Mouse (Mus musculus) adrenal gland, postnatal 36 days (tissue): ENCODE results near the gene Aqp9. TPM values are rescaled to one million over a fixed set of nuclear protein-coding genes. Genes with fewer than 3 reads are reported as not detected.

Experiments used
- DNase-seq, 2 experiments: peaks; one replicate each; pipeline ENCODE4 v3.0.0; 2021; ENCODE audit warnings: mixed read lengths in 1 of 2
- total RNA-seq, 2 experiments: library from RNA; stranded (reverse); gene quantifications; 2 replicates each; pipeline ENCODE4 v1.2.3; 2021

The Aqp9 gene
- total RNA-seq, 2 experiments from 2014 or later, result 0.26 to 0.49 TPM

DNA sequence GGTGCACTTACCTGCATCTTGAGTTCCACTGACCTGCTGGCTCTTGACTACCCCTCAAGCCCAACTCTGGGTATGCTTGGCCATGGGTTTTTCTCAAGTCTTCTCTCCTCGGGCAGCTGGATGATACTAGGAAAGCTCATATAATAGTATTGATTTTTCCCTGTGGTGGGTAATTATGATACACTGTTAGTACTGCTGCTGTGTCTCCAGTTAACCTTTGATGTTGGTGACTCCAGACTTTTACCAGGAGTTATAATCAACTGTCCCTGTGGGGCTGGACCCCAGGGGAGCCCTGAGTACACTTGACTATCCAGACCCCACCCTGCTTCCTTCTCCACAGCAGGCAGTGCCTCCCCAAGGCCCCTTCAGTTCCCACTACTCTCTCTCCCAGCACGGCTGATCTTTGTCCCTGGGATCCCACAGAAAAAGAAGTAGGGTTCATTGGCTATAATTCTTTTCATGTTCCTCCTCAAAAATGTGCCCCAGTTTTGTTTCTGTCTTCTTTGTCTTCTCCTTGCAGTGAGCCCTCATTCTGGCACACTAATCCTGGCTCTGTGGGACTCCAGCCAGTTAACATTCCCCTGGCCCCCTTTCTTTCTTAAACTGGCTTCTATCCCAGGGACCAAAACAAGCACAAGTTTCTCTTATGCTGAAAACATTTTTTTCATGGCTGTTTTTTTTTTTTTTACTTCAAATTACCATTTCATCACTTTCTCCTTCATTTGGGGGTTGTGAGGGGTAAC is 838 bp downstream of the Aqp9 start:
- no peak for DNase-seq

DNA sequence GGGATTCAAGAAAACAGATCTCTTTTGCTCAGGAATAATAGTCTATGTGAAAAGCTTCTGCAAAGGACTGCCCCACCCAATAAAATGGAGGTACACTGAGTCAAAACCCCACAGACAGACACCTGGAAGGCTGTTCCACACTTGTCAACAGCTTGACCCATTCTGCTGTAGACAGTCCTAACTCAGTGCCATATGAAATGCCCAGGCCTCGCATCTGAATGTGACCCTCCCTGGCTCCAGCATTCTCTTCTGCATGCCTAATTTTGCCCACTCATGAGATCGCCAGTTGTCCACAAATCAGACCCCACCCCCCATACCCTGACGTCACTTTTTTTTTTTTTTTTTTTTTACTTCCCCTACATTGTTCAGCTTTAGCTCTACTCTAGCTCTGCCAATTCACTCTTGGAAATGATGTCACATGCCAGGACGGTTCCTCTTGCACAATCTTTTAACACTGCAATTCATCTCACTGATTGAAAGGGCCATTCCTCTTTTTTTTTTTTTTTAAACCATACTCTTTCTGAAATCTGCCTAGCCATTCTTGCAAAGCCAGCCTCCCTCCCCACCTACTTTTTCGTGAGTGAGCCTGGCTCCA is 1.5 kb downstream of the Aqp9 start:
- peak in 1 of 2 experiments; percentile 26 for DNase-seq

DNA sequence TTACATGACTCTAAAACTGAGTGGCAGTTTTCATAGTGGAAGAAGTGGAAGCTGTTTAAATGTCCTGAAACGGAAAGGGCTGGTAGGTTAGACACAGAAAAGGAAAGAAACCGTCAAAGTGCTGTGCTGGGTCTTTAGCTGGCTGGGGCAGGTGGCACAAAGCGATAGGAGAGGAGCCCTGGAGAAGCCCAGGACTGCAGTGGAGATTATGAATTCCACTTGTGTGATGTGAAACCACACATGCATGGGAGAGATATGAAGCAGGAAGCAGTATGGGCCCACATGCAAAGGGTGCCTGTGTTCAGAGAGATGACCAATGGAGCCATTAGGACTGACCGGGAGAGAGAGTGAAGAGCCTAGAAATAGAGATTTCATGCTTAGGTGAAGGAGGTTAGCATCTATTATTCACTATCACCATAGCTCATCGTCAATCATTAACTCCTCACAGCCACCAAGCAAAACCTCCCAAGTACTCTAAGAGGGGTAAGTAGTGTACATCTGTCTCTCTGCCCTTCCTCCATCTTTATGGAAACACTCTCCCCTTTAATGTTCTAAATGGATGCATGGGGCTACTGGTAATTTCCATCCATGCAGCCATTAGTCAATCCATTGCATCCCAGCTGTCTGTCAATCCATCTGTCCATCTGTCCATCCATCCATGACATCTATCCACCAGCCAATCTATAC is 2.3 kb downstream of the Aqp9 start:
- DNase-seq, result no peak

DNA sequence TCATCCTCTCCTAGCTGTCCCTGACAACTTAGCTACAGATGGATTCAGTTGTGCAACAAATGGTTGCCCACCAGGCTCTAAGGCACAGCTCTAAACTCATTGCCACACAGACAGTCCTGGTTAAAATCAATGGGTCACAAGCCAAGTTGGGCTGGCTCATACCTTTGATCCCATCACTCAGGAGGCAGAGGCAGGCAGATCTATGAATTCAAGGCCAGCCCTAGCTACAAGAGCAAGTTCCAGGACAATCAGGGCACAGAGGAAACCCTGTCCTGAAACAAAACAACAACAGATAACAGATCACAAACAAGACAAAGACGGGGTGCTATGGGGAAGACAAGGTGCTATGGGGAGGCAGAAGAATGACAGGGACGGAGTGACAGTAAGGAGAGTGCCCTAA is 3.0 kb downstream of the Aqp9 start:
- DNase-seq, result no peak

DNA sequence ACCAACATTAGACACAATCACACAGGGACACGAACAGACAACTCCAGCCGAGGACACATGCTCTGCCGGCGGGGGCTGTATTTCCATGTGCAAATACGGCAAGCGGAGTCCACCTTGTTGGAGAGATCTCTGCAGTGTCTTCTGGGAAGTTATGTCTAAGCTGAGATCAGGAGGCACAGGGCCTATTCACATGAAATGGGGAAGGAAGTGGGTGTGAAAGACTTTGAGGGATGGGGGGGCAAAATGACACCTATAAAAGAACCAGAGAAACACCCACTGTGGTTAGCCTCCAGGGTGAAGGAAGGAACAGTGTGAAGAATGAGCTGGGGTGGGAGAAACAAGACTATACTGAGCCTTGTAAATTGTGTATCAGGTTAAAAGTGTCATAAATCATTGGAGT is 3.4 kb downstream of the Aqp9 start:
- no peak for DNase-seq

DNA sequence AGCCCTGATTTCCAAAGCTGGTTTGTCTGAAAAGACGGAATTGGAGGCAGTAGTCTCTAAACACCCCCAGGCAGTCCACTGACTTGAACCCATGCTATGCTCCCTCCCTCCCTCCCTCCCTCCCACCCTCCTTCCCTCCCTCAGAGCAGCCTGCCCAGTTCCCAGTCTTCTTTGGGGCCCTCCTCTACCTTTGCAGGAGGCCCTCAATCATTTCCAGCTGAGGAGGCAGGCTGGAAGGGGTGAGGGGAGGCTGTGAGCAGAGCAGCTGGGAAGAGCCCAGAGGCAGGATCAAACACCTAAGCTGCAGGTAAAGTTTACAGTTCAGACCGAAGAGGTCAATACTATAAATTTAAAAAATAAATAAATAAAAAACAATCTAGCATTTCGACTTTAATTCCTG is 4.1 kb downstream of the Aqp9 start:
- DNase-seq, result no peak

DNA sequence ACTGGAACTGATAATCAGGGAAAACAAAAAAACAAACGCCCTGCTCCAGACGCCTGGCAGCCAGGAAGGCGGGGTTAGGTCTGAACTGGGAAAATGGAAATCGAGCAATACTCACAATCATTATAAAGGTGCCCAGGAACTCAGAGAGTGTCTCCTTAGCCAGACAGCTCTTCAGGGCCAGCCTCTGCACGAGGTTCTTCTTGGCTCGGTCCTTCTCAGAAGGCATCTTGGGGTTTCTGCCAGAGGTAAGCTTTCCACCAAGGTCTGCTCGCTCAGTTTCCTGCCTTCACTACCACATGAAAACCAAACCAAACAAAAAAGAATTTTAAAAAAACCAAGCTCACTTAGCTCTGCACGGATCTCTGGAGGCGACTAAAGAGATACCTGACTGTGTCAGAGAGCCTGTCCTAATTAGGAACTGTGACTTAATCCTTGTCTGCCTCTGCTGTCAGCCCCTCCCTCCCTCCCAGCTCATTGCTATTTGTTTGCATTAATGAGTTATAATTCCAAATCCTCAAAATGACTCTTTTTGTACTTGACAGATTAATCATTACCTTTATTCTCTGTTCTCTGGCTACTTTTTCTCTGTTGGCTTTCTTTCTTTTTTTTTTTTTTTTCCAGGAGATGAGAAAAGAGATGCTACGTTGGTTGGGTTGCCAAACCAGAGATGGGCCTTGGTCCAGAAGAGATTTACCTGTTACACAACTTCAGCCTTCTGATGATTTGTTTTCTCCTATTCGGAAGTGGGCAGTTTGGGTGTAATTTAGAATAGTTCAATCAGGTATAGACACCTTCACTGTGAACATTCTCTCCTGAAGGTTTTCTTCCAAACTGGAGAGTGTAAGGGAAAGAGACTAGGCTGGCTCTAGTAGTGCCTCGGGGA is 5.4 kb downstream of the Aqp9 start:
- no peak for DNase-seq

DNA sequence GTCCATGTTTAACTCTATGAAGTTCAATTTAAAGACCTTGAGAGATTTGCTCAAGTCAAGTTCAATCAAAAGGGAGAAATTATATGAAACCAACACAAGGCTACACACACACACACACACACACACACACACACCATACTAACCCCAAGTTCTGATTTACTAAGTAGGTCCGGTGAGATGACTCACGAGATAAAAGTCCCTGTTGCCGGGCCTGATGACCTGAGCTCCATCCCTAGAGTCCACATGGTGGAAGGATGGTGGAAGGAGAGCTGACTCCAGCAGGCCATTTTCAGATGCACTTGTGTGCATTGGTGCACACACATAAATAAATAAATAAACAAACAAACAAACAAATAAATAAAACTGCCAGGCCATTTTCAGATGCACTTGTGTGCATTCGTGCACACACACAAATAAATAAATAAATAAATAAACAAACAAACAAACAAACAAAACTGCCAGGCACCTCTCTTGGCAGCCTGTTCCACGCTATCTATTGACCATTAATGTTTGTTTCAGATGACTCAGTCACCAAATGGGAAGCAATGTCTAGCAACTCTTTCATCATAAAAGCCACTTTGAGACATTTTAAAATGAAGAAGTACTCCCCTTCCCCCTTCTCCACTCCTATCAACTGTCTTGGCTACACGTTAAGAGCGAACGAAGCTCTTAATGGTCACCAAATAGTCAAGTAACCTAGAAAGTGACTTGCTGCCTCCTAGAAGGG is 6.2 kb downstream of the Aqp9 start:
- no peak for DNase-seq

DNA sequence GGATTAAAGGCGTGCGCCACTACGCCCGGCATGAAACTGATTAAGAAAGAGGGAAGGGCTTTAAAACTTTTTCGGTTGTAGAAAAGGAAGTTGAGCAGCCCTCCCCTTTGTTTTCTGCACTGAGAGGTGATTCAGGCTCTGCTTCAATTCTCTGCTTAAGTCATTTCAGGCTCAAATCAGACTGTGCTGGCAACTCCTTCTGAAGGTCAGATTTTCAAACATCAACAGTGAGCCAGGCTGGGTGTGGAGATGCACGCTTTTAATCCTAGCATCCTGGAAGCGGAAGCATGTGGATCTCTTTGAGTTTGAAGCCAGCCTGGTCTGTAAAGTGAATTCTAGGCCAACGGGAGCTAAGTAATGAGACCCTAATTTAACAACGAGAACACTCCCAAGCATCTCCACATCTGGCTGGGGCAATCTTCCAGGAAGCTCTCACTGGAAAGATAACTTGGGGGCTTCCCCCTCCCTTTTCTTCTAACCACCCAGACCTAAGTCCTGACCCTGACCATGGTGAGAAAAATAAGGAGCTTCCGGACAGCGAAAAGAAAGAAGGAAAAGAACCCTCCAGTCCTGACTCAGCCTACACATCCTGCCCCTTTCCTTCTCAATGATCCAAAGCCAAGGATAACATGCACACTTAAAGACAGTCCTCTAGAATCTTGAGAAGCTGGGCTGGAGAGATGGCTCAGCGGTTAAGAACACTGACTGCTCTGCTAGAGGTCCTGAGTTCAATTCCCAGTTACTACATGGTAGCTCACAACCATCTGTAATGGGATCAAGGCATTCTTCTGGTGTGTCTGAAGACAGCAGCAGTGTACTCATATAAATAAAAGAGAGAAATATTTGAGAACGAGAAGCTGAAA is 7.4 kb downstream of the Aqp9 start:
- no peak for DNase-seq

DNA sequence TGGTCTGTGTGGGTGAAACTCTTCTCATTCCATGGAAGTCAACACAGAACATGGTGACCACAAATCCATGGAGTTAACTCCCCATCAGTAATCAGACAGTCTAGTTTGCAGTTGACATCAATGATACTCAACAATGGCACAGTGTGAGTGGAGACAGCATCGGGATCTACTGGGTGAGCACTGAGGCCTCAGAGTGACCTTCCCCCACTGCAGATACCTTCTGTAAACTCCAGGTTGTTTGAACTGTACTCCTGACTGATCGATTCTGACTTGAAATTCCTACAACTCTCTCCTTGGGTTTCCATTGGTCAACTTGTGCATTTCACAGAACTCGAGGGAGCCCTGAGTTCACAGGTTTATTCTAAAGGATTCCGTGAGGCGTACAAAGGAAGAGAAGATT is 8.8 kb downstream of the Aqp9 start:
- DNase-seq, result no peak

DNA sequence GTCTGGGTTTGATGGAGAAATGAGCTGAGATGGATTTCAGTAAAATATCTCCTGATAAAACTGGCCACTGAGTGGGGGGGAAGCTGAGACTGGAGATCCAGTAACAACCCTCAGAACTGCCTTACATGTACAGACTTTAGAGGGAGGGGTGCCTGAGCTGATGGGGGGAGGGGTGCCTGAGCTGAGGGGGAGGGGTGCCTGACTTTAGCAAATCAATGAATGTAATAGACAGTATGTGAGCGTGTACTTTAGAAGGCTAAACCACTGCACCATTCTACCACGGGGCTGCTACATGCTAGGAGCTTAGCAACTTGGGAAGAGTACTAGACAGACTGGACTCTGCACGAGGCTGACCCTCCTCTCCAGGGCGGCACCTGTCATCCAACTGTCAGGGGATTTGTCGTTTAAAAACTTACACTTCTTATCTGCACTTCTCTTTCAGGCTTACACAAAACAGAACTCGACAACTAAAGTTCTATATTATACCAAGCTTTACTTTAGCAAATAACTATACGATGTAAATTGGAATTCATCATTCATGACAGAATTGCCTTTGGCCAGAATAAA is 9.3 kb downstream of the Aqp9 start:
- no peak for DNase-seq

DNA sequence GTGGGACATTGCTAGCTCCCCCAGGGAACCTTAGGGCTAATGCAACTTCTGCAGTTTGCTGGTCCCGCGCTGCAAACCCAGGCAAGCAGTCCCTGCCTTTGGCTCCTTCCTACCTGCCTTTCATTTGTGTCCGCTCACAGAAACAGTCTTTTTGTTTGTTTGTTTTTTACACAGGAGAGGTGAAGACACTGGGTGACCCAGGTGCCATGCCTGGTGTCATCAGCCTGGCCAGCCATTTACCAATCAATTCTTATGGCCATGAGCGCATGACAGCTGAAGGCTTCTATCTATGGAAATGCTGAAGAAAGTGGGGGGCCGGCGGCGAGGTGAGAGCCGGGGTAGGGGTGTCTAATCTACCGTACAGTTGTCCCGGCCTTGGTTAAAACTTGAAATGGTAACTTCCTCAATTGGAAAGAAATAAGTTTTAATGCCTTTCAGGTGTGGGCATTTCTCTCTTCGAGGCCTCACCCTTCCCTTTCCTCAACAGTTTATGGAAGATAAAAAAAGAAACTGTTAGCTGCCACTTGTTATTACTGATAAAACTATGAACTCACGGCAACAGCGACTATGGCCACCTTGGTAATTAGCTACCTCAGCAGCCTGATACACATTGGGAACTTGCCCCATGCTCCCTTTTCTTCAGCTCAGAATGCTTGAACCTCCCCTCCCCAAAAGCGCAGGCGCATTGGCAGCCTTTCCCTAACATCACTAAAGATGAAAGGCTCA is 10.4 kb downstream of the Aqp9 start:
- no peak for DNase-seq

DNA sequence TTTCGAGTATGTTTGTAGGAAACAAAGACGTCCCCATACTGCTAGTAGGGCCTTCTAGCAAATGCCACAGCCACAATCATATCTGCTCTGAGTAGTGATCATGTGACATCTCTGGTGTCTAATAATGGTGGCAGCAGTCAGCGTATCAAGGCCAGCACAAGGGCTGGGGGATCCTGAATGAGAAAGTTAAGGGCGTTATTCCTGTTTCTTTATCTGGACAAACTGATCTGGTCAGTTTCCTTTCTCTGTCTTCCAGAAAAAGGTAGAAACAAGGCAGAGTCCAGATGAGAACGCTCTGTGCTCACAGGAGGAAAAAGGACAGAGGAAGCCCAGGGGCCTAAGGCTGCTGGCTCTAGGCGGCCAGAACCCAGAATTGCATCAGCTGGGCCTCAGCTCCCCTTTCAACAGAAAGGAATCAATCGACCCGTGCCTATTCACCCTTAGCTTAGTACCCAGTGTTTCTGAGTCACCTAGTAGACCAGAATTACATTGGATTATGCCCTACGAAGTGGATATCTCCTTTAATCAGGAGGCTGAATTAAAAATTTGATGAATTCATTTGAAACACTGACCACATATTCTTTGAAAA is 11.9 kb downstream of the Aqp9 start:
- DNase-seq, result no peak

DNA sequence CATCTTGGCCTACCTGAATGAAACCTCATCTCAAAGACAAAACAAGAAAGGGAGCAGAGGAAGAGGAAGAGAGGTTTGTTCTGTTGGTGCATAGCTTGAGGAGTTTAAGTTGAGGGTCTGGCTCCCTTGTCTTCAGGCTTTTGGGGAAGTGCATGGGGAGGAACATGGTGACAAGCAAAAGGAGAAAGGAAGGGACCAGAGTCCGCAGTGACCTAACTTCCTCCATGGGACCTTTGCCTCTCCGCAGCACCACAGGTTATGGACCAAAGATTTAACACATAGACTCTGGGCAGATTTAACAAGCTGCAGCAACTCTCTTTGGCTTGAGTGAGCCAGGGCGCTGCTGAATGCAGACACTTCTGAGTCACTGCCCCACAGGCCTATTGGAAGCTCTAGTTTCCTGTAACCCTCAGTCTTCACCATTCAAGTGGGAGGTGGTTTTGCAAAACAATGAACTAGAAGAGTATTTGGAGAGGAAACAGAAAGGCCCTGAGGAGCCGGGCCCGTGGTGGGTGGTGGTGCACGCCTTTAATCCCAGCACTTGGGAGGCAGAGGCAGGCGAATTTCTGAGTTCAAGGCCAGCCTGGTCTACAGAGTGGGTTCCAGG is 13.0 kb downstream of the Aqp9 start:
- no peak for DNase-seq

DNA sequence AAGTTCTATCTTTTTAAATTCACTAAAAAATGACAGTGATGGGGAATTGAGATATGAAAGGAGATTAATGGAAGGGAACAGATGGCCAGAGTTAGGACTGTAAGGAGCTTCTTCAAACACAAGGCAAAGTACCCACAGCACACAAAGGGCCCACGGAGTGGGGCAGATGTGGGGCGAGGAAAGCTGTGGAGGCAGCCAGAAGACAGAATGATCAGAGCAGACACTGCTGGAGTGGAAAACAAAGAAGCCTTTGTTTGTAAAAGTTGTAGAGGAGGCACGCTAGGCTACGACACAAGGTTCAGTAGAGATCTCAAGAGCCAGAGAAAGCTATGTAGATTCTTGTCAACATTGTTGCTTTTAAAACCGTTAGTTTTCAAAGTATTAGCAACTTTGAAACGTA is 17.1 kb downstream of the Aqp9 start:
- no peak for DNase-seq

DNA sequence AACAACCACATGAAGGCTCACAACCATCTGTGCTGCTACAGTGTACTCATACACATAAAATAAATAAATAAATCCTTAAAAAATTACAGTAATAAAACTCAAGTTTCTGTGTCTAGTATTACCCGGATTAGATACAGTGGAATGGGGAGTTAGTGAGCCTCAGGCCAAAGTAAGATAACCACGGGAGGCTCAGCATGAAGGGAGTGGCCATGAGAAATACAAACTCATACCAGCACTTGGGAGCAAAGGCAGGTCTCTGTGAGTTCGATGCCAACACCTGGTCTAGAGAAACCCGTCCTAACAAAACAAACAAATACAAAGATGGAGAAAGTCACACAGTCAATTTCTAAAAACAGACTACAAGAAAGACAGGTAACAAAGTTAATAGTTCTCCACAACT is 18.3 kb downstream of the Aqp9 start:
- no peak for DNase-seq

DNA sequence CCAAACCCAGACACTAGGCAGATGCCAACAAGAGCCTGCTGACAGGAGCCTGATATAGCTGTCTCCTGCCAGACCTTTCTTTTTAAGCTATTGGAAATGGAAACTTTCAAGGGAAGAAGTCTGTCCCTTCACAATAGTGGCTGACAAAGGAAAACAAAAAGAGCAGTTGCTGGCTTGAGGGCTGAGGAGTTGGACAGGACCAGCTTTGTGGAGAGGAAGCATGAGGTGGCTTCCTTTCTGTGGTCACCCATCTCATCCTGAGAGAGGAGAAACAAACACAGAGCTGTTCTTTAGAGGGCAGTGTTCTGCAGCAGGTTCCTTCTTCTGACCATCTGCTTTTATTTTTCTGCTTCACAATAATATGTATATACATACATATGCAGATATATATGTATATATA is 19.6 kb downstream of the Aqp9 start:
- DNase-seq, result no peak

DNA sequence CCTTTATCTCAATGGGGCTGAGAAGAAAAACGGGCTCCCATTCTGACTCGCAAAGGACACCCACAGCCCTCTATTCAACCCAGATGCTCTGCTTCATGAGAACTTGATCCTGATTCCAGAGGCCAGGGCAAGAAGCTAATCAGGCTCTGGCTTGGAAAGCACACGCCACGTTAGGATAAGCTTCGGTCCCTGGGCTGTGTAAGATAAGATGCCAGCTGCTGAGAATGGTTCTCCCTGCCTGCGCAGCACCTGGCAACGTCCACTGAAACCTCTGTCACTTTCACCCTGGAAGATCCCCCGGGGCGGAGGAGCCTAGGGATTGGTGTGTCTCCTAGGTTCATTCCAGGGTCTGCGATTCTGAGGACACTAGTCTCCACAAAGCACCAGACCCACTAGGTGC is 22.3 kb downstream of the Aqp9 start:
- no peak for DNase-seq

DNA sequence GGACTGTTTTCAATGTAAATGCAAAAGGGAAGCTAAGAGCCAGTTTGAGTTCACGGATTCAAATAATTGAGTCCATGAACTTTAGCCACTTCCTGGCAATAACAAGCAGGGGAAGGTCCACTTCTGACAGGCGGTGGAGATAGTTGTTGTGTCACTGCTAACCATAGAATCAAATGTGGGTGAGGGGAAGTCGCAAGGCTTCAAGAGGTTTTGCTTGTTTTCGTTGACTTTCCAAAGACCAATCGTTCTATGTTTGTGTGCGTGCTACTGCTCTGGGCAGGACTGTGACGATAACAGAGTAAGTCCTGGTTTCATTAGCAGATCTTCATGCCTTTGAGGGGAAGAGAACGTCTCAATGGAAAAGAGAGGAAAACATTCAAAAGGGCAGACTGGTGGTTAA is 28.3 kb downstream of the Aqp9 start:
- no peak for DNase-seq
